ENCODE assay signal across 1 mouse cellular context in the genomic region with DNA sequence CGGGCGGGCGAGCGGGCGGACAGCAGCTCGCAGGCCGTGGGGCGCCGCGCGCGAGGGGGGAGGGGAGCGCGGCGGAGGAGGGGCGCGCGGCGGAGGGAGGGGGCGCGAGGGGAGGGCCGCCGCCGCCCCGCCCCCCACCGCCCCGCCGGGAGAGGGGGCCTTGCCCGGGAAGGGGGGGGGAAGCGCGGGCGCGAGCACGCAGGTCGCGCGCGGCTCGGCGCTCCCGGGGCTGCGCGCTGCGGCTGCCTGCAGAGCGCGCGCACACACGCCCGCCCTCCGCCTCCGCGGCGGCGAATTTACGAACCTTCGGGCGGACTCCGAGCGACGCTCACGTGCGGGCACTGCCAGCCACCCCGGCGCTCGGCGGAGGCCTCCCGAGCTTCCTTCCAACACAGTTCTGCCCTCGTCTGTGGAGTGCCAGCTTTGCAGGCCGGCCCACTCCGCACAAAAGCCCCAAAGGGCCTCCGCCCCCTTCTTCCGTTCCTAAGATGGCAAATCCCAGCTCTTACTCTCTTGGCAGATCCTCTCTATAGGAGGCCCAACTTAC.
TF ChIP-seq lines count a peak whose summit lies in the region.

No protein-coding gene starts in this region.

TF ChIP-seq in MEL, 35 proteins besides CTCF, POLR2A, EP300 and RAD21 (continued from another document):
- TF ChIP-seq NRF1 (IDR thresholded peaks at IDR 0.05; ENCODE audit: insufficient read depth, low read depth, low read length, poor library complexity, severe bottlenecking) (peak; percentile 59; the same call in 1 of the 2 replicates), MYC (IDR thresholded peaks at IDR 0.05; ENCODE audit: low read depth, low read length) (no peak), RCOR1 (IDR thresholded peaks at IDR 0.05; ENCODE audit: low read depth, low read length) (no peak), MAX (IDR thresholded peaks at IDR 0.05; ENCODE audit: low read length) (peak; percentile 53), MAZ (IDR thresholded peaks at IDR 0.05; ENCODE audit: low read depth, low read length) (no peak), ZKSCAN1 (IDR thresholded peaks at IDR 0.05; ENCODE audit: low read depth, low read length) (no peak), USF2 (IDR thresholded peaks at IDR 0.05; ENCODE audit: borderline replicate concordance in 1 of 2, insufficient read depth in 1 of 2, low read depth in 1 of 2, low read length in 2 of 2) (no peak), TCF12 (IDR thresholded peaks at IDR 0.05; ENCODE audit: low read depth, low read length) (no peak), POLR2AphosphoS2 (IDR thresholded peaks at IDR 0.05; ENCODE audit: low read length) (no peak), BHLHE40 (IDR thresholded peaks at IDR 0.05; ENCODE audit: borderline replicate concordance, low read depth, low read length) (peak; percentile 91)
